Mouse (Mus musculus) C2C12 (cell line): ENCODE measurements around the gene Arhgef7. TPM values are rescaled to one million over a fixed set of nuclear protein-coding genes. Genes with fewer than 3 reads are reported as not detected.
"Not testable (repeated sequence)": the region's sequence is repeated elsewhere in the genome, so short reads cannot be mapped to it uniquely, and the experiment has no call there.

Source experiments
- H3K27me3 ChIP-seq: one replicate; pipeline ENCODE4 v1.6.1; 2011; ENCODE audit not compliant: control insufficient read depth, insufficient read depth, insufficient read length
- H3K36me3 ChIP-seq: one replicate; pipeline ENCODE4 v1.6.1; 2011; ENCODE audit not compliant: control insufficient read depth, insufficient read depth
- H3K4me3 ChIP-seq: one replicate; pipeline ENCODE4 v1.5.1; 2011; ENCODE audit warnings: mild to moderate bottlenecking, control low read depth; ENCODE audit not compliant: poor library complexity, insufficient read depth, severe bottlenecking
- H3K79me2 ChIP-seq: one replicate; pipeline ENCODE4 v1.6.1; 2011; ENCODE audit not compliant: control insufficient read depth, insufficient read depth
- H3K79me3 ChIP-seq: one replicate; pipeline ENCODE4 v1.6.1; 2011; ENCODE audit warnings: low read depth, control low read depth
- H3ac ChIP-seq: one replicate; pipeline ENCODE3; 2011; ENCODE audit warnings: low read depth; ENCODE audit not compliant: control insufficient read depth, insufficient read length
- CEBPB ChIP-seq: IDR thresholded peaks from one replicate; pipeline ENCODE4 v1.6.1; 2011; ENCODE audit warnings: low read depth, mild to moderate bottlenecking, control low read depth, moderate library complexity
- CTCF ChIP-seq: IDR thresholded peaks from one replicate; pipeline ENCODE4 v1.5.1; 2011; ENCODE audit not compliant: control insufficient read depth, insufficient read depth, insufficient read length
- FOSL1 ChIP-seq: IDR thresholded peaks from one replicate; pipeline ENCODE4 v1.8.0; 2011; ENCODE audit warnings: mild to moderate bottlenecking, low read length; ENCODE audit not compliant: poor library complexity, insufficient read depth, severe bottlenecking
- MAX ChIP-seq: IDR thresholded peaks from one replicate; pipeline ENCODE4 v1.6.1; 2011; ENCODE audit warnings: mild to moderate bottlenecking, control low read depth
- MYOD1 ChIP-seq: IDR thresholded peaks from one replicate; pipeline ENCODE4 v1.6.1; 2011; ENCODE audit warnings: low read depth; ENCODE audit not compliant: control insufficient read depth, insufficient read length
- MYOG ChIP-seq: IDR thresholded peaks from one replicate; pipeline ENCODE4 v1.6.1; 2011; ENCODE audit not compliant: control insufficient read depth, insufficient read length; ENCODE audit errors: extremely low read depth
- USF1 ChIP-seq: IDR thresholded peaks from one replicate; pipeline ENCODE4 v1.6.1; 2011; ENCODE audit warnings: low read depth, mild to moderate bottlenecking, control low read depth, moderate library complexity
- polyA plus RNA-seq: library from polyadenylated mRNA; unstranded; fragments of >200 nt; fragmentation: generic; extraction: Trizol; gene quantifications from one replicate; pipeline ENCODE4 v1.2.1, GENCODE M21; 2012; ENCODE audit warnings: missing spikeins

The Arhgef7 gene
- polyA plus RNA-seq, 1 experiment, result 16.8 TPM

DNA sequence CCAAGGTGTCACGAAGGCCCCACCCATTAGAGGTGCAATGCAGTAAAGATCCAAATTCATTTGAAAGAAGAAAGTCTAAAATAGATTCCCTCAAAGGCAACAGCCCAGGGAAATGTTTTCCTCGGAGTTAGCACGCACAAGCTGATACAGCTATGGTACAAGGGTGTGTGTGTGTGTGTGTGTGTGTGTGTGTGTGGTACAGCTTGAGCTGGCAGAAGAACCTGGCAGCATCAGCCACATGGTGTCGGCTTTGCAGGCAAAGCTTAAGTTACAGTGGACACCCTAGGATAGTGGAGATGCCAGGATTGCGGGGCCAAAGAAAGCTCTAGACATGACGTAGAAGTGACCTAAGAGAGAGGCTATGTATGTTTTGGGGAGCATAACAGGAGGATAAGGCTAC, 119.3 kb downstream of the Arhgef7 start:
- no peaks in the 10 kb centered on the region for H3K79me2 ChIP-seq
- no peaks in the 10 kb centered on the region for H3K79me3 ChIP-seq
- H3ac ChIP-seq, result no peak overlapping the region
- peaks cover 28% of the 10 kb centered on the region for H3K27me3 ChIP-seq
- H3K4me3 ChIP-seq, result no peak overlapping the region
- no peaks in the 10 kb centered on the region for H3K36me3 ChIP-seq
- TF ChIP-seq MYOG (no peak), MAX (no peak), MYOD1 (no peak), CTCF (no peak), CEBPB (no peak), USF1 (no peak), FOSL1 (no peak)

- H3K36me3 ChIP-seq, result no peaks in the 10 kb centered on the region
- H3K4me3 ChIP-seq, result no peak overlapping the region
- H3ac ChIP-seq, result no peak overlapping the region
- no peaks in the 10 kb centered on the region for H3K27me3 ChIP-seq
- H3K79me2 ChIP-seq, result no peaks in the 10 kb centered on the region
- no peaks in the 10 kb centered on the region for H3K79me3 ChIP-seq
- TF ChIP-seq MYOD1 (no peak), MYOG (no peak), CEBPB (no peak), FOSL1 (no peak), MAX (no peak)
These were observed 140.3 kb downstream of the Arhgef7 start for GRCm38 (mm10) chr8:11867832-11868231.

- H3K4me3 ChIP-seq, H3K79me2 ChIP-seq, H3K79me3 ChIP-seq, H3K36me3 ChIP-seq, H3ac ChIP-seq, H3K27me3 ChIP-seq: not testable (repeated sequence)
These were observed 146.7 kb downstream of the Arhgef7 start for GRCm38 (mm10) chr8:11874227-11874626.

DNA sequence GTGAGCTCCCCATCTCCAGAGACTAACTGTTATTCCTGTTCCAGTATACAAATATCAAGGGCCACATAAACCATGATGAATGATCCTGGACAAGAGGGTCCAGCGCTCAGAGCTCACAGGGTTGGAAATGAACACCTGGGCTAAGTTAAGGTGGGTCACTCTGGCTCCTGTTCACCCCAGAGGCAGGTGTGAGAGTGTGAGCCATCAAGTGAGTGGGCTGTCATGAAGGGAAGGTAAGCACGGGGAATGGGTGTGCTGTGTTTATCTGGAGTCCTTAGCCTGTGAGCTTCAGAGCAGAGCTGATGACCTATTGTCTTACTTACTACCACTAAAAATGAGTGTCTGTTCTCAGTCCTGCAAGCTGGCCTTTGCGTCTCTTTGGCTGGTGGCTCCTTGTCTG, 157.1 kb downstream of the Arhgef7 start:
- peaks cover 3% of the 10 kb centered on the region for H3K27me3 ChIP-seq
- H3K36me3 ChIP-seq, result no peaks in the 10 kb centered on the region
- no peaks in the 10 kb centered on the region for H3K79me3 ChIP-seq
- TF ChIP-seq FOSL1 (no peak), CEBPB (no peak), MYOD1 (no peak), MAX (no peak), USF1 (no peak), MYOG (no peak), CTCF (no peak)
- H3ac ChIP-seq, result no peak overlapping the region
- no peaks in the 10 kb centered on the region for H3K79me2 ChIP-seq
- no peak overlapping the region for H3K4me3 ChIP-seq

Other genes starting within 250 kb of the Arhgef7 start
- 2.1 TPM for gene Rab20, start 249.0 kb upstream of the Arhgef7 start, polyA plus RNA-seq
- gene Naxd, start 230.2 kb upstream of the Arhgef7 start, polyA plus RNA-seq, result 51.0 TPM
- 19.0 TPM for gene Cars2, start 176.9 kb upstream of the Arhgef7 start, polyA plus RNA-seq
- 22.3 TPM for gene Ing1, start 172.2 kb upstream of the Arhgef7 start, polyA plus RNA-seq
- gene Ankrd10, start 92.0 kb upstream of the Arhgef7 start, polyA plus RNA-seq, result 26.2 TPM
- not detected for gene 1700016D06Rik, start 26.7 kb upstream of the Arhgef7 start, polyA plus RNA-seq
- not detected for gene Tex29, start 112.8 kb downstream of the Arhgef7 start, polyA plus RNA-seq